Mouse (Mus musculus): ENCODE results near the gene Trim10. TPM values are rescaled to one million over a fixed set of nuclear protein-coding genes. Genes with fewer than 3 reads are reported as not detected.

Gene Trim10
- polyA plus RNA-seq, 1 experiment from 2014 or later: 1.7 TPM

GRCm38 (mm10) chr17:36893387-36893786, 24.0 kb downstream of the Trim10 start:
- no peak overlapping the region for H3K4me3 ChIP-seq (replicated peaks)
- H3K36me3 ChIP-seq: no peaks in the 10 kb centered on the region
- no peak overlapping the region for H3K27ac ChIP-seq (replicated peaks)
- 0 out of 2 replicates have a peak, but pooled peaks cover 2% of the 10 kb centered on the region for H3K27me3 ChIP-seq
- 66% methylated on average over 5 of the region's 5 CpGs for WGBS
- H3K4me1 ChIP-seq: no peaks in the 10 kb centered on the region
- ATAC-seq (ENCODE audit: insufficient number of reproducible peaks, low FRiP score, low TSS enrichment, low read depth): no peak
- H3K9ac ChIP-seq: no peak overlapping the region
- no peaks in the 10 kb centered on the region for H3K9me3 ChIP-seq (replicated peaks)
- no peak overlapping the region for H3K4me2 ChIP-seq (replicated peaks)

GRCm38 (mm10) chr17:36896583-36896982, 27.2 kb downstream of the Trim10 start:
- Histone ChIP-seq H3K9me3 (replicated peaks) (no peaks in the 10 kb centered on the region), H3K4me1 (no peaks in the 10 kb centered on the region), H3K9ac (no peak overlapping the region), H3K4me3 (replicated peaks) (no peak overlapping the region), H3K36me3 (no peaks in the 10 kb centered on the region), H3K4me2 (replicated peaks) (no peak overlapping the region), H3K27ac (replicated peaks) (no peak overlapping the region), H3K27me3 (0 out of 2 replicates have a peak, but pooled peaks cover 2% of the 10 kb centered on the region)
- 78% methylated on average over 1 of the region's 1 CpGs for WGBS
- ATAC-seq (ENCODE audit: insufficient number of reproducible peaks, low FRiP score, low TSS enrichment, low read depth): no peak

- ATAC-seq (ENCODE audit: insufficient number of reproducible peaks, low FRiP score, low TSS enrichment, low read depth): no peak
- no peak overlapping the region for H3K4me2 ChIP-seq (replicated peaks)
These were observed 27.7 kb downstream of the Trim10 start for GRCm38 (mm10) chr17:36897065-36897464.

GRCm38 (mm10) chr17:36897552-36898205, 28.3 kb downstream of the Trim10 start, which contains the start of gene Trim31:
Gene Trim31, plus strand, starts transcription at chr17:36898118.
- 65% methylated on average over 6 of the region's 6 CpGs for WGBS
- H3K4me1 ChIP-seq: no peaks in the 10 kb centered on the region
- H3K4me2 ChIP-seq (replicated peaks): no peak within 1 kb of the TSS
- ATAC-seq (ENCODE audit: insufficient number of reproducible peaks, low FRiP score, low TSS enrichment, low read depth): no peak
- H3K36me3 ChIP-seq: no peaks in the 10 kb centered on the region
- no peak within 1 kb of the TSS for H3K9ac ChIP-seq
- H3K27me3 ChIP-seq: no peaks in the 10 kb centered on the region
- H3K9me3 ChIP-seq (replicated peaks): no peaks in the 10 kb centered on the region
- H3K4me3 ChIP-seq (replicated peaks): no peak within 1 kb of the TSS
- H3K27ac ChIP-seq (replicated peaks): no peak within 1 kb of the TSS

More at GRCm38 (mm10) chr17:36897065-36897464, 27.7 kb downstream of the Trim10 start:
- no peaks in the 10 kb centered on the region for H3K4me1 ChIP-seq
- H3K27ac ChIP-seq (replicated peaks): no peak overlapping the region
- H3K9me3 ChIP-seq (replicated peaks): no peaks in the 10 kb centered on the region
- H3K27me3 ChIP-seq: no peaks in the 10 kb centered on the region
- H3K4me3 ChIP-seq (replicated peaks): no peak overlapping the region
- H3K9ac ChIP-seq: no peak overlapping the region
- no peaks in the 10 kb centered on the region for H3K36me3 ChIP-seq

- Histone ChIP-seq H3K9ac (no peak overlapping the region), H3K4me3 (replicated peaks) (no peak overlapping the region), H3K9me3 (replicated peaks) (no peaks in the 10 kb centered on the region), H3K27me3 (no peaks in the 10 kb centered on the region), H3K4me2 (replicated peaks) (no peak overlapping the region), H3K36me3 (no peaks in the 10 kb centered on the region), H3K27ac (replicated peaks) (no peak overlapping the region), H3K4me1 (no peaks in the 10 kb centered on the region)
- no peak for ATAC-seq (ENCODE audit: insufficient number of reproducible peaks, low FRiP score, low TSS enrichment, low read depth)
- WGBS: 72% methylated on average over 4 of the region's 4 CpGs
These were observed 30.0 kb downstream of the Trim10 start for GRCm38 (mm10) chr17:36899376-36899775.

GRCm38 (mm10) chr17:36900001-36900400, 30.6 kb downstream of the Trim10 start:
- H3K4me2 ChIP-seq (replicated peaks): no peak overlapping the region
- no peaks in the 10 kb centered on the region for H3K36me3 ChIP-seq
- H3K9ac ChIP-seq: no peak overlapping the region
- H3K27ac ChIP-seq (replicated peaks): no peak overlapping the region
- H3K27me3 ChIP-seq: no peaks in the 10 kb centered on the region
- H3K4me1 ChIP-seq: no peaks in the 10 kb centered on the region
- WGBS: 82% methylated on average over 5 of the region's 5 CpGs
- no peak for ATAC-seq (ENCODE audit: insufficient number of reproducible peaks, low FRiP score, low TSS enrichment, low read depth)
- no peak overlapping the region for H3K4me3 ChIP-seq (replicated peaks)
- H3K9me3 ChIP-seq (replicated peaks): no peaks in the 10 kb centered on the region

- no peaks in the 10 kb centered on the region for H3K27me3 ChIP-seq
These were observed 31.3 kb downstream of the Trim10 start for GRCm38 (mm10) chr17:36900691-36901090.

GRCm38 (mm10) chr17:36903651-36904050, 34.3 kb downstream of the Trim10 start:
- ATAC-seq (ENCODE audit: insufficient number of reproducible peaks, low FRiP score, low TSS enrichment, low read depth): no peak
- WGBS: 71% methylated on average over 3 of the region's 3 CpGs

More at GRCm38 (mm10) chr17:36900691-36901090, 31.3 kb downstream of the Trim10 start:
- H3K4me1 ChIP-seq: no peaks in the 10 kb centered on the region
- no peak overlapping the region for H3K4me3 ChIP-seq (replicated peaks)
- WGBS: 26% methylated on average over 1 of the region's 1 CpGs
- H3K9me3 ChIP-seq (replicated peaks): no peaks in the 10 kb centered on the region
- no peak overlapping the region for H3K4me2 ChIP-seq (replicated peaks)
- H3K36me3 ChIP-seq: no peaks in the 10 kb centered on the region
- H3K27ac ChIP-seq (replicated peaks): no peak overlapping the region
- ATAC-seq (ENCODE audit: insufficient number of reproducible peaks, low FRiP score, low TSS enrichment, low read depth): no peak
- H3K9ac ChIP-seq: no peak overlapping the region

GRCm38 (mm10) chr17:36908235-36908634, 38.9 kb downstream of the Trim10 start:
- no peak overlapping the region for H3K4me3 ChIP-seq (replicated peaks)
- H3K4me1 ChIP-seq: no peaks in the 10 kb centered on the region
- no peaks in the 10 kb centered on the region for H3K36me3 ChIP-seq
- no peak overlapping the region for H3K4me2 ChIP-seq (replicated peaks)
- 0 out of 2 replicates have a peak, but pooled peaks have one; percentile 39 for ATAC-seq (ENCODE audit: insufficient number of reproducible peaks, low FRiP score, low TSS enrichment, low read depth)
- no peak overlapping the region for H3K9ac ChIP-seq
- no peaks in the 10 kb centered on the region for H3K27me3 ChIP-seq
- H3K27ac ChIP-seq (replicated peaks): no peak overlapping the region
- no peaks in the 10 kb centered on the region for H3K9me3 ChIP-seq (replicated peaks)
- WGBS: 41% methylated on average over 1 of the region's 1 CpGs

More at GRCm38 (mm10) chr17:36903651-36904050, 34.3 kb downstream of the Trim10 start:
- H3K4me3 ChIP-seq (replicated peaks): no peak overlapping the region
- H3K9ac ChIP-seq: no peak overlapping the region
- no peak overlapping the region for H3K27ac ChIP-seq (replicated peaks)
- H3K4me1 ChIP-seq: no peaks in the 10 kb centered on the region
- no peaks in the 10 kb centered on the region for H3K27me3 ChIP-seq
- H3K4me2 ChIP-seq (replicated peaks): no peak overlapping the region
- H3K36me3 ChIP-seq: no peaks in the 10 kb centered on the region
- no peaks in the 10 kb centered on the region for H3K9me3 ChIP-seq (replicated peaks)

- Histone ChIP-seq H3K4me2 (replicated peaks) (no peak overlapping the region), H3K36me3 (no peaks in the 10 kb centered on the region), H3K9me3 (replicated peaks) (no peaks in the 10 kb centered on the region), H3K9ac (no peak overlapping the region), H3K4me1 (no peaks in the 10 kb centered on the region), H3K27me3 (no peaks in the 10 kb centered on the region), H3K4me3 (replicated peaks) (no peak overlapping the region), H3K27ac (replicated peaks) (no peak overlapping the region)
- no peak for ATAC-seq (ENCODE audit: insufficient number of reproducible peaks, low FRiP score, low TSS enrichment, low read depth)
- WGBS: 48% methylated on average over 4 of the region's 4 CpGs
These were observed 40.4 kb downstream of the Trim10 start for GRCm38 (mm10) chr17:36909802-36910201.

- no peak for ATAC-seq (ENCODE audit: insufficient number of reproducible peaks, low FRiP score, low TSS enrichment, low read depth)
- H3K4me3 ChIP-seq (replicated peaks): no peak overlapping the region
- 68% methylated on average over 2 of the region's 2 CpGs for WGBS
These were observed 42.7 kb downstream of the Trim10 start for GRCm38 (mm10) chr17:36912031-36912430.

GRCm38 (mm10) chr17:36914108-36914507, 44.7 kb downstream of the Trim10 start:
- no peak for ATAC-seq (ENCODE audit: insufficient number of reproducible peaks, low FRiP score, low TSS enrichment, low read depth)
- Histone ChIP-seq H3K9ac (no peak overlapping the region), H3K9me3 (replicated peaks) (no peaks in the 10 kb centered on the region), H3K4me2 (replicated peaks) (no peak overlapping the region), H3K36me3 (no peaks in the 10 kb centered on the region), H3K27me3 (0 out of 2 replicates have a peak, but pooled peaks cover 5% of the 10 kb centered on the region), H3K27ac (replicated peaks) (no peak overlapping the region), H3K4me3 (replicated peaks) (no peak overlapping the region), H3K4me1 (no peaks in the 10 kb centered on the region)
- WGBS: 17% methylated on average over 2 of the region's 2 CpGs

More at GRCm38 (mm10) chr17:36912031-36912430, 42.7 kb downstream of the Trim10 start:
- Histone ChIP-seq H3K27me3 (0 out of 2 replicates have a peak, but pooled peaks cover 5% of the 10 kb centered on the region), H3K36me3 (no peaks in the 10 kb centered on the region), H3K9me3 (replicated peaks) (no peaks in the 10 kb centered on the region), H3K9ac (no peak overlapping the region), H3K27ac (replicated peaks) (no peak overlapping the region), H3K4me1 (no peaks in the 10 kb centered on the region), H3K4me2 (replicated peaks) (no peak overlapping the region)
